Mouse (Mus musculus): ENCODE results near the gene Pum3. TPM values are rescaled to one million over a fixed set of nuclear protein-coding genes. Genes with fewer than 3 reads are reported as not detected.

Gene Pum3
- 48.8 and 52.7 TPM in 2 replicates for polyA plus RNA-seq (2015; fragmentation: Nextera tagmentation; extraction: Ambion mirVana)

- H3K9me3 ChIP-seq = no peaks in the 10 kb centered on the region
- H3K36me3 ChIP-seq = peaks cover 7% of the 10 kb centered on the region
- no peaks in the 10 kb centered on the region for H3K27me3 ChIP-seq
- H3K27ac ChIP-seq (replicated peaks) = peak within 1 kb of the TSS; percentile 92
- ATAC-seq (ENCODE audit: low FRiP score, low read depth) = peak; percentile 99
- under 1% methylated on average over 40 of the region's 40 CpGs for WGBS
- H3K9ac ChIP-seq = peak within 1 kb of the TSS; percentile 77
- peaks cover 25% of the 10 kb centered on the region for H3K4me1 ChIP-seq (replicated peaks)
- H3K4me3 ChIP-seq = peak within 1 kb of the TSS; percentile 99
- peak within 1 kb of the TSS; percentile 84 for H3K4me2 ChIP-seq
Observed at GRCm38 (mm10) chr19:27429745-27430251, at the start of gene Pum3. Pum3 (minus strand) TSS chr19:27429825.

- Histone ChIP-seq H3K27me3 (no peaks in the 10 kb centered on the region), H3K4me2 (no peak overlapping the region), H3K27ac (replicated peaks) (no peak overlapping the region), H3K4me1 (replicated peaks) (no peaks in the 10 kb centered on the region), H3K9ac (no peak overlapping the region), H3K36me3 (no peaks in the 10 kb centered on the region), H3K4me3 (no peak overlapping the region), H3K9me3 (no peaks in the 10 kb centered on the region)
- ATAC-seq (ENCODE audit: low FRiP score, low read depth) = no peak
- WGBS = 80% methylated on average over 4 of the region's 4 CpGs
Observed at GRCm38 (mm10) chr19:27466691-27467090, 37.1 kb upstream of the Pum3 start.

GRCm38 (mm10) chr19:27462656-27463055 lies 33.0 kb upstream of the Pum3 start:
- WGBS = 57% methylated on average over 4 of the region's 4 CpGs
- no peak overlapping the region for H3K27ac ChIP-seq (replicated peaks)
- no peak overlapping the region for H3K4me3 ChIP-seq
- no peaks in the 10 kb centered on the region for H3K9me3 ChIP-seq
- no peak overlapping the region for H3K9ac ChIP-seq
- H3K27me3 ChIP-seq = no peaks in the 10 kb centered on the region
- no peaks in the 10 kb centered on the region for H3K4me1 ChIP-seq (replicated peaks)
- ATAC-seq (ENCODE audit: low FRiP score, low read depth) = no peak
- no peak overlapping the region for H3K4me2 ChIP-seq
- H3K36me3 ChIP-seq = no peaks in the 10 kb centered on the region

GRCm38 (mm10) chr19:27450458-27450857 lies 20.8 kb upstream of the Pum3 start:
- H3K27me3 ChIP-seq = no peaks in the 10 kb centered on the region
- H3K4me3 ChIP-seq = no peak overlapping the region
- H3K4me1 ChIP-seq (replicated peaks) = 0 out of 2 replicates have a peak, but pooled peaks cover 5% of the 10 kb centered on the region
- no peaks in the 10 kb centered on the region for H3K36me3 ChIP-seq
- H3K9ac ChIP-seq = no peak overlapping the region
- H3K27ac ChIP-seq (replicated peaks) = no peak overlapping the region
- 25% methylated on average over 4 of the region's 4 CpGs for WGBS
- no peak overlapping the region for H3K4me2 ChIP-seq
- peak; percentile 81 for ATAC-seq (ENCODE audit: low FRiP score, low read depth)
- H3K9me3 ChIP-seq = no peaks in the 10 kb centered on the region

- peak overlapping the region; percentile 27; the same call in 1 of the 2 replicates for H3K4me2 ChIP-seq
- no peaks in the 10 kb centered on the region for H3K36me3 ChIP-seq
- WGBS = 16% methylated on average over 7 of the region's 7 CpGs
- 0 out of 2 replicates have a peak, but pooled peaks cover 5% of the 10 kb centered on the region for H3K4me1 ChIP-seq (replicated peaks)
- no peak overlapping the region for H3K4me3 ChIP-seq
- no peaks in the 10 kb centered on the region for H3K9me3 ChIP-seq
- H3K27ac ChIP-seq (replicated peaks) = no peak overlapping the region
- no peaks in the 10 kb centered on the region for H3K27me3 ChIP-seq
- H3K9ac ChIP-seq = no peak overlapping the region
- ATAC-seq (ENCODE audit: low FRiP score, low read depth) = peak; percentile 55; the same call in 1 of the 2 replicates
Observed at GRCm38 (mm10) chr19:27447515-27447914, 17.9 kb upstream of the Pum3 start.

GRCm38 (mm10) chr19:27441106-27441505 lies 11.5 kb upstream of the Pum3 start:
- Histone ChIP-seq H3K9ac (no peak overlapping the region), H3K4me3 (no peak overlapping the region), H3K36me3 (no peaks in the 10 kb centered on the region), H3K4me2 (no peak overlapping the region), H3K4me1 (replicated peaks) (no peaks in the 10 kb centered on the region), H3K27ac (replicated peaks) (no peak overlapping the region), H3K27me3 (no peaks in the 10 kb centered on the region), H3K9me3 (no peaks in the 10 kb centered on the region)
- ATAC-seq (ENCODE audit: low FRiP score, low read depth) = no peak
- 82% methylated on average over 5 of the region's 5 CpGs for WGBS

- H3K9me3 ChIP-seq = no peaks in the 10 kb centered on the region
- H3K9ac ChIP-seq = no peak overlapping the region
- no peak overlapping the region for H3K4me2 ChIP-seq
- H3K4me1 ChIP-seq (replicated peaks) = no peaks in the 10 kb centered on the region
- ATAC-seq (ENCODE audit: low FRiP score, low read depth) = no peak
- no peaks in the 10 kb centered on the region for H3K36me3 ChIP-seq
- H3K27me3 ChIP-seq = no peaks in the 10 kb centered on the region
- no peak overlapping the region for H3K4me3 ChIP-seq
- no peak overlapping the region for H3K27ac ChIP-seq (replicated peaks)
- 87% methylated on average over 10 of the region's 10 CpGs for WGBS
Observed at GRCm38 (mm10) chr19:27437982-27438652, 8.5 kb upstream of the Pum3 start.

- H3K4me3 ChIP-seq = peak overlapping the region; percentile 99
- peak overlapping the region; percentile 77 for H3K9ac ChIP-seq
- ATAC-seq (ENCODE audit: low FRiP score, low read depth) = no peak
- WGBS = 1% methylated on average over 10 of the region's 10 CpGs
- peaks cover 25% of the 10 kb centered on the region for H3K4me1 ChIP-seq (replicated peaks)
- peaks cover 2% of the 10 kb centered on the region; the same call in 1 of the 2 replicates for H3K36me3 ChIP-seq
- H3K4me2 ChIP-seq = peak overlapping the region; percentile 84
- peak overlapping the region; percentile 92 for H3K27ac ChIP-seq (replicated peaks)
- no peaks in the 10 kb centered on the region for H3K27me3 ChIP-seq
- H3K9me3 ChIP-seq = no peaks in the 10 kb centered on the region
Observed at GRCm38 (mm10) chr19:27430406-27430805, 781 bp upstream of the Pum3 start.

GRCm38 (mm10) chr19:27429281-27429680 lies 344 bp downstream of the Pum3 start:
- WGBS = under 1% methylated on average over 16 of the region's 16 CpGs
- H3K27me3 ChIP-seq = no peaks in the 10 kb centered on the region
- H3K36me3 ChIP-seq = peaks cover 12% of the 10 kb centered on the region
- peak overlapping the region; percentile 84 for H3K4me2 ChIP-seq
- peak overlapping the region; percentile 61 for H3K9ac ChIP-seq
- H3K4me1 ChIP-seq (replicated peaks) = peaks cover 25% of the 10 kb centered on the region
- H3K27ac ChIP-seq (replicated peaks) = peak overlapping the region; percentile 45; the same call in 1 of the 2 replicates
- ATAC-seq (ENCODE audit: low FRiP score, low read depth) = no peak
- H3K9me3 ChIP-seq = no peaks in the 10 kb centered on the region
- peak overlapping the region; percentile 99 for H3K4me3 ChIP-seq

GRCm38 (mm10) chr19:27427865-27428264 lies 1.8 kb downstream of the Pum3 start:
- peaks cover 25% of the 10 kb centered on the region for H3K36me3 ChIP-seq
- WGBS = 91% methylated on average over 2 of the region's 2 CpGs

GRCm38 (mm10) chr19:27426451-27426850 lies 3.2 kb downstream of the Pum3 start:
- WGBS = 93% methylated on average over 1 of the region's 1 CpGs
- H3K27me3 ChIP-seq = no peaks in the 10 kb centered on the region
- H3K9me3 ChIP-seq = no peaks in the 10 kb centered on the region

More at GRCm38 (mm10) chr19:27427865-27428264, 1.8 kb downstream of the Pum3 start:
- no peak overlapping the region for H3K4me3 ChIP-seq
- no peak overlapping the region for H3K9ac ChIP-seq
- no peak overlapping the region for H3K27ac ChIP-seq (replicated peaks)
- ATAC-seq (ENCODE audit: low FRiP score, low read depth) = no peak
- no peaks in the 10 kb centered on the region for H3K27me3 ChIP-seq
- no peaks in the 10 kb centered on the region for H3K9me3 ChIP-seq
- peaks cover 25% of the 10 kb centered on the region for H3K4me1 ChIP-seq (replicated peaks)
- H3K4me2 ChIP-seq = no peak overlapping the region

GRCm38 (mm10) chr19:27425656-27426055 lies 4.0 kb downstream of the Pum3 start:
- Histone ChIP-seq H3K4me1 (replicated peaks) (peaks cover 19% of the 10 kb centered on the region), H3K27ac (replicated peaks) (no peak overlapping the region), H3K4me3 (no peak overlapping the region), H3K9me3 (no peaks in the 10 kb centered on the region), H3K36me3 (peaks cover 43% of the 10 kb centered on the region), H3K9ac (no peak overlapping the region), H3K4me2 (no peak overlapping the region), H3K27me3 (no peaks in the 10 kb centered on the region)
- ATAC-seq (ENCODE audit: low FRiP score, low read depth) = no peak
- WGBS = 67% methylated on average over 7 of the region's 7 CpGs

More at GRCm38 (mm10) chr19:27426451-27426850, 3.2 kb downstream of the Pum3 start:
- Histone ChIP-seq H3K36me3 (peaks cover 37% of the 10 kb centered on the region), H3K4me3 (no peak overlapping the region), H3K4me2 (no peak overlapping the region), H3K9ac (no peak overlapping the region), H3K27ac (replicated peaks) (no peak overlapping the region), H3K4me1 (replicated peaks) (peaks cover 25% of the 10 kb centered on the region)
- ATAC-seq (ENCODE audit: low FRiP score, low read depth) = no peak

Measured in hindbrain, embryonic 15.5 days (tissue).